Mouse (Mus musculus): ENCODE results near the gene Olfr95.
"Not testable (repeated sequence)": the region's sequence is repeated elsewhere in the genome, so short reads cannot be mapped to it uniquely, and the experiment has no call there.

Gene Olfr95

GRCm38 (mm10) chr17:37213018-37213417 is at the start of gene Olfr95:
Olfr95 (minus strand) TSS chr17:37213118.
- no peak for DNase-seq (ENCODE audit: inconsistent ontology term)

- no peak for DNase-seq (ENCODE audit: inconsistent ontology term)
Measured at GRCm38 (mm10) chr17:37250544-37250943, 37.6 kb upstream of the Olfr95 start.

DNA sequence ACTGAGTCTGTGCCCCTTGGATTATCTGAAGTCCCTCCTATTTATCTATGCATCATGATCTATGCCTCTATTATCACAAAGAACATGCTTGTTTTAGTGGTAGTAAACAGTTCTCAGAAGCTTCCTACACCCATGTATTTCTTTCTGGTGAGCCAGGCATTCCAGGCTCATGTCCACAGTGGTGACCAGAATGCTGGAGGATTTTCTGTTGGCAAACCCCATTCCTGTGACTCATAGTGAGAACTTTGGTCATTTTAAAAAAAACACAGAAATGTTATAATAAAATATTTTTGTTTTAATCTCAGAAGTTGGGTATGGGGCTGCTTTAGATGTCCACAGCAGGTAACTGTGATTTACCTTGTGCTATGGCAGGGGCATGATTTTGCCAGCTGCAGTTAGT is 36.5 kb upstream of the Olfr95 start:
- DNase-seq (ENCODE audit: inconsistent ontology term): peak; percentile 16

- DNase-seq (ENCODE audit: inconsistent ontology term): peak; percentile 54
Measured at GRCm38 (mm10) chr17:37246715-37247114, 33.8 kb upstream of the Olfr95 start.

DNA sequence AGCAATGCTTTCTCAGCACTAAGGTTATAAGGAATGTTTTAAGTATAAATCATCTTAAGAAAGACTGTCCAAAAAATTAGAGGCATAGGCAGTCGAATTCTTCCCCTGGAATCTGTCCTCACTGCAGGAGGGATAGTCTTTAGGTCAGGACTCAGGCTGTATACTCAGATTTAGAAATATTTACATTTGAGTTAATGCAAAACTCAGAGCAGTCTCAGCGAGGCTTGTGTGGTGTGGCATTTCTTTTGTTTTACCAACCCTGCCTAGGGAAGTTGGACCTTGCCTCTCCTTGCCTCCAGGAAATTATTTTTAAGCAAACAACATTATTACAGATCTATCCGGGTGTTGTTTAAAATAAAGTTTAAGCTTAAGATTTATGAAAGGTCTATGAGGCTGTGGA is 29.3 kb upstream of the Olfr95 start:
- no peak for DNase-seq (ENCODE audit: inconsistent ontology term)

GRCm38 (mm10) chr17:37237230-37237629 is 24.3 kb upstream of the Olfr95 start, which contains the start of gene Olfr97:
Olfr97 (minus strand) TSS chr17:37237330.
- DNase-seq (ENCODE audit: inconsistent ontology term): not testable (repeated sequence)

DNA sequence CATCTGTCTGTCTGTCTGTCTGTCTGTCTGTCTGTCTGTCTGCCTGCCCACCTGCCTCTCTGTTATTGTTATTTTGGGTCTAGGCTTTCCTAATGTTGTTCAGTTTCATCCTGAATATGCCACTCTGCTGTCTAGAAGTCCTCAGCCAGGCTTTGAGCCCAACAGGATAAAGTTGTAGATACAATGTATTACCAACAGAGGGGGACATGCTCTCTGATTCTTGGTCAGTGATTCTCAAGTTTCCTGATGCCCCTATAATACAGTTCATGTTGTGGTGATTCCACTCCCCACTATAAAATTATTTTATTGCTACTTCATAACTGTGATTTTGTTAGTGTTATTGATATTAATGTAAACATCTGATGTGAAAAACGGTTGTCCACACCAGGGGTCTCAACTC is 9.0 kb upstream of the Olfr95 start:
- DNase-seq (ENCODE audit: inconsistent ontology term): no peak

DNA sequence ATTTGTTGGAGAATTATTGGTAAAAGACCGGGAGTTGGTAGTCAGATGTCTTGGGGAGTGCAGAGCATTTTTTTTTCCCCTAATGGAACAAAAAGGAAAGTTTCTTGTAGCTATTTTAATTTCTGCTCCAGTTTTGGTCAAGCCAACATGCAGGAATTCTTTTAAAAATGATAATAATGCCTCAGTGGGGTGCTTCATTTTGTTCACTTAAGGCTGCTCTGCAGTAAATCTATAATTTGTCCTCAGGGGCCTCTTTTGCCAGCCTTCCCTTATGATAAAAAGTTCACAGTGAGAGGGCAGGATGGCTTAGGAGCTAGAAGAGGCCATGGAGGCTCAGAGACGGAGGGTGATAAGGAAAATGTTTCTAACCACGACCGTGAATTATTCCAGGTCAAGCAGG is 6.9 kb upstream of the Olfr95 start, which contains the start of gene Olfr96:
Gene Olfr96 (plus strand): TSS at position 301 of the 400 bp plus-strand sequence.
- no peak for DNase-seq (ENCODE audit: inconsistent ontology term)

DNA sequence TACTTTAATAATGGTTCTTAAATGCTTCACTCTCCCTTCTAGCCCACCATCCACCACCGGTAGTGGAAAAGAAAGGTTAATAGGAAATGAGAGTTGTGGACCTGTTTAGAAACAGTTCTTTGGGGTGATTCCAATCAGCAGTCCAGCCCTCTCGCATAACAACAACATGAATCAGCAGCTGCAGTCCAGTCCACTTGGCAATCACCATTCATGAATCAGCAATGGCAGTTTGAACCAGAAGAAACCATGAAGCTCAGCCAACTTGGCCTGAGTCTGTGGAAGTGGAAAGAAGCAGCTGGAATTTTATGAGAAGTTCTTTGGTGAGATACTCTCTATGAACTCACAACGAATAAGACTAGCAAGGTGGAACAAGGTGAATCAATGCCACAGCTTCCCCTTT is 5.6 kb upstream of the Olfr95 start:
- DNase-seq (ENCODE audit: inconsistent ontology term): peak; percentile 85

DNA sequence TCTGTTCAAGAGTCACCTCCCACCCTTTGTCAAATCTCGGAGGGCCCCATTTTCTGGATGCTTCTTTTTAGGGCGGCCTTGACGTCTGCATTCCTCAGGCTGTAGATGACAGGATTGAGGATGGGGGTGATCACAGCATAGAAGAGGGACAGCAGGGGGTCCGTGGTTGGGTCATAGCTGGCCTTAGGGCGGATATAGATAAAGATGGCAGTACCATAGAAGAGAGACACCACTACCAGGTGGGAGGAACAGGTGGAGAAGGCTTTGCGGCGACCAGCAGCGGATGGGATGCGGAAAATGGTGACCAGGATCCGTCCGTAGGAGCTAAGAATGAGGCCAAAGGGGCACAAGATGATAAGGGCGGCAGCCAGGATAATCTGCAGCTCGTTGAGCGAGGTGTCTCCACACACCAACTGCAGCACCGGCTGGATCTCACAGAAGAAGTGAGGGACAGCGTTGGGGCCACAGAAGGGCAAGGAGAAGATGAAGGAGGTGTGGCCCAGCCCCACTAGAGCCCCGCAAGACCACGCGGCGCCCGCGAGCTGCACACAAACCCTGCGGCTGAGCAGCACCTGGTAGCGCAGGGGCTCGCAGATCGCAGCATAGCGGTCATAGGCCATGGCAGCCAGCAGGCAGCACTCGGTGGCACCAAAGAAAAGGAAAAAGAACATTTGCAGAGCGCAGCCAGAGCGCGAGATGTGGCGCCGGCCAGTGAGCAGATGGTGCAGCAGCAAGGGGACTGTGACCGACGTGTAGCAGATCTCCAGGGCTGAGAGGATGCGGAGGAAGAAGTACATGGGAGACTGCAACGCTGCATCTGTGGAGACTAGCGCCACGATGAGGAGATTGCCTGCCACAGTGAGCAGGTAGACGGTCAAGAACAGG is 1.8 kb downstream of the Olfr95 start:
- no peak for DNase-seq (ENCODE audit: inconsistent ontology term)

GRCm38 (mm10) chr17:37203917-37204236 is 9.0 kb downstream of the Olfr95 start:
- DNase-seq (ENCODE audit: inconsistent ontology term): no peak

DNA sequence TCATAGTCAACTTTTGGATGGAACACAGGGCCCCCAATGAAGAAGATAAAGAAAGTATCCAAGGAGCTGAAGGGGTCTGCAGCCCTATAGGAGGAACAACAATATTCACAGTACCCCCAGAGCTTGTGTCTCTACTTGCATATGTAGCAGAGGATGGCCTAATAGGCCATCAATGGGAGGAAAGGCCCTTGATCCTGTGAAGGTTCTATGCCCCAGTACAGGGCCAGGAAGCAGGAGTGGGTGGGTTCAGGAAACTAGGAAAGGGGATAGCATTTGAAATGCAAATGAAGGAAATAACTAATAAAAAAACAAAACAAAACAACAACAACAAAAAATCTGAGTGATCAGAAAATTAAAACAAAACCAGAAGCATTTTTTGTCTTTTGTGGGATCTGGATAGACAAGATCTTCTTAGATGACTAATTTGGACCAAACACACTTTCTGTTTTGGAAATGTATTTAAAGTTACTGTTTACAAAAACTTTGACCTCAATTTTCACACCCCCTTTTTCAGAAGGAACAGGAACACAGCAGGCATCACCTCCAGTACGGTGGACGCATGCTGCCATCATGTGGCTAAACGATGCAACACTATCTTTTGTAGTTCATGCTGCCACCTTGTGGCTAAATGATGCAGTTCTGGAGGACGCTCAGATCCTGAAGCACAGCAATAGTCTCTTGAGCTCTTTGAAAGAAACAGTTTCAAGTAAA is 9.6 kb downstream of the Olfr95 start:
- peak; percentile 68 for DNase-seq (ENCODE audit: inconsistent ontology term)

- DNase-seq (ENCODE audit: inconsistent ontology term): no peak
Measured at GRCm38 (mm10) chr17:37200894-37201293, 12.0 kb downstream of the Olfr95 start, which contains the start of gene Olfr94. Olfr94 (minus strand) TSS chr17:37200994.

GRCm38 (mm10) chr17:37196845-37197724 is 15.8 kb downstream of the Olfr95 start:
- DNase-seq (ENCODE audit: inconsistent ontology term): peak; percentile 48

- peak; percentile 61 for DNase-seq (ENCODE audit: inconsistent ontology term)
Measured at GRCm38 (mm10) chr17:37194782-37195181, 18.1 kb downstream of the Olfr95 start.

- no peak for DNase-seq (ENCODE audit: inconsistent ontology term)
Measured at GRCm38 (mm10) chr17:37193656-37194055, 19.3 kb downstream of the Olfr95 start, which contains the start of gene Ubd. Ubd (plus strand) TSS chr17:37193892.

- no peak for DNase-seq (ENCODE audit: inconsistent ontology term)
Measured at GRCm38 (mm10) chr17:37193032-37193431, 19.9 kb downstream of the Olfr95 start.

GRCm38 (mm10) chr17:37190711-37191110 is 22.2 kb downstream of the Olfr95 start:
- DNase-seq (ENCODE audit: inconsistent ontology term): peak; percentile 52

DNA sequence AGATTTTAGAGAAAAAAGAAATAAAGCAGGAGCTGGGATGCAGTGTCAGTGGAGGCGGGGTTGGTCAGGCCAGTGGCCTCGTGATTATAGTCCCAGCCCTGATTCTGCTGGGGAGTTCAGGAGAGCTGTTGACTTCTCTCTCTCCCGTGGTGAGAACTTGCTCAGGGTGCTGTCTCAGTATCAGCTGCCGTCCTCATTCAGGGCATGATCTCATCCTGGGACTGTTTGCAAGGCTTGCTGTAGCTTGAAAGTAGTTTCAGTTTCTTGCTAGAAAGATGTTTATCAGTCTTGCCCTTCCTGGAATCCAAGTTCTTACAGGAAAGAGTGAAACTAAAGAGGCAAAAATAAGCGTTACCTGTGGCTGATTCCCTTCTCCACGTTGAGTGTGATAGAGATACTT is 27.4 kb downstream of the Olfr95 start:
- DNase-seq (ENCODE audit: inconsistent ontology term): no peak

DNA sequence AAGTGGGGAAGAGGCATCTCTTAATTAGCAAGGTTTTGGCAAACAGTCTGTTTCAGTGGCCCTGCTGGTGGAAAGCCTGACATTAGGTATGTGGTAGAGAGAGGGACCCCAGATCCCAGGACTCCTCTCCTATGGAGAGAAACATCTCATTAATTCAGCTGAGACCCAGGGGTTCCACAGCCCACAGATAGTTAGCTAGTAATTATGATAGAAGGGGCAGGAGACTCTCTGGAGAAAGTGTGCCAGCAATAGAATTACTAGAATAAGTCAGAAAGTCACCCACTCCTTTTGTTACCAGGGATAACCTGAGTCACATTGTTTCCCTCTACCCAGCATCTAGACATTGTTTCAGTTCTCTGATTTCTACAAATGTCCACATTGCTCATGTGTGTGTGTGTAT is 51.5 kb downstream of the Olfr95 start, which contains the start of gene Olfr93:
Gene Olfr93 (minus strand): TSS at position 101 of the 400 bp plus-strand sequence.
- DNase-seq (ENCODE audit: inconsistent ontology term): no peak
